Mouse (Mus musculus) midbrain, postnatal 0 days (tissue): ENCODE data around the gene Tars2. TPM values are rescaled to one million over a fixed set of nuclear protein-coding genes. Genes with fewer than 3 reads are reported as not detected.

Experiments
- ATAC-seq: fragments of 200-750 bp; cut with Nextera tagmentation; 2 replicates; pipeline ENCODE4 v1.8.0; 2017; ENCODE audit warnings: moderate number of reproducible peaks, mild to moderate bottlenecking, moderate TSS enrichment, moderate library complexity; ENCODE audit not compliant: low FRiP score
- DNase-seq: peaks from one replicate; pipeline ENCODE4 v3.0.0-alpha.2; 2015; ENCODE audit warnings: low spot score
- H3K27ac ChIP-seq: fragments of 300-500 bp; sonication (generic); 2 replicates; pipeline ENCODE4 v1.5.1; 2014; ENCODE audit warnings: low read depth, mild to moderate bottlenecking, low read length, mixed read lengths
- H3K27me3 ChIP-seq: fragments of 300-500 bp; sonication (generic); 2 replicates; pipeline ENCODE4 v1.6.1; 2014; ENCODE audit warnings: low read length, control low read depth, mixed read lengths; ENCODE audit not compliant: insufficient read depth
- H3K36me3 ChIP-seq: fragments of 300-500 bp; sonication (generic); 2 replicates; pipeline ENCODE4 v1.6.1; 2014; ENCODE audit warnings: low read length, control low read depth, mixed read lengths; ENCODE audit not compliant: insufficient read depth
- H3K4me1 ChIP-seq: fragments of 300-500 bp; sonication (generic); 2 replicates; pipeline ENCODE4 v1.6.1; 2014; ENCODE audit warnings: mild to moderate bottlenecking, control low read depth, antibody characterized with exemption, low read length, mixed read lengths; ENCODE audit not compliant: insufficient read depth
- H3K4me2 ChIP-seq: fragments of 300-500 bp; sonication (generic); 2 replicates; pipeline ENCODE4 v1.6.1; 2014; ENCODE audit warnings: low read depth, mild to moderate bottlenecking, low read length, mixed read lengths; ENCODE audit not compliant: poor library complexity, severe bottlenecking
- H3K4me3 ChIP-seq: fragments of 300-500 bp; sonication (generic); 2 replicates; pipeline ENCODE4 v1.5.1; 2014; ENCODE audit warnings: low read depth, mild to moderate bottlenecking, low read length, moderate library complexity
- H3K9ac ChIP-seq: fragments of 300-500 bp; sonication (generic); replicated peaks from 2 replicates; pipeline ENCODE4 v1.6.1; 2014; ENCODE audit warnings: mild to moderate bottlenecking, low read length, moderate library complexity, mixed read lengths; ENCODE audit not compliant: poor library complexity, severe bottlenecking
- H3K9me3 ChIP-seq: fragments of 300-500 bp; sonication (generic); 2 replicates; pipeline ENCODE4 v1.6.1; 2016; ENCODE audit warnings: low read length, control low read depth
- CTCF ChIP-seq: IDR thresholded peaks from 2 replicates; pipeline ENCODE4 v1.5.1; 2016; ENCODE audit warnings: antibody characterized with exemption, mild to moderate bottlenecking
- WGBS: fragments of 180-500 bp; shearing (Covaris S2); extraction: QIAGEN DNeasy Blood & Tissue Kit; methylation state at CpG from one replicate; pipeline ENCODE4 v1.1.7; 2014; 5-methylcytosine and 5-hydroxymethylcytosine counted together
- polyA plus RNA-seq: library from polyadenylated mRNA; unstranded; fragments of >200 nt; fragmentation: Nextera tagmentation; extraction: Ambion mirVana; gene quantifications from 2 replicates; pipeline ENCODE4 v1.2.1, GENCODE M21; 2015
- total RNA-seq: library from RNA; depleted of rRNA; stranded (reverse); fragments of >200 nt; gene quantifications from 2 replicates; pipeline ENCODE4 v1.2.3, GENCODE M21; 2014

Tars2 gene
- total and polyA plus RNA-seq, 2 experiments from 2014 or later, result 39.8 to 40.8 TPM

- Histone ChIP-seq H3K36me3 (peaks cover 70% of the 10 kb centered on the region), H3K27ac (no peak overlapping the region), H3K9ac (no peak overlapping the region), H3K27me3 (no peaks in the 10 kb centered on the region), H3K4me1 (no peaks in the 10 kb centered on the region), H3K4me3 (no peak overlapping the region), H3K4me2 (no peak overlapping the region), H3K9me3 (no peaks in the 10 kb centered on the region)
- WGBS, result 84% methylated on average over 8 of the region's 8 CpGs
- TF ChIP-seq CTCF, result no peak
- DNase-seq (no peak), ATAC-seq (no peak)
Measured at GRCm38 (mm10) chr3:95740406-95740805, 19.6 kb downstream of the Tars2 start.

GRCm38 (mm10) chr3:95739353-95740104 is 20.5 kb downstream of the Tars2 start, which contains the start of gene Ecm1:
TSS of gene Ecm1 (minus strand) at chr3:95739569.
- 0 out of 2 replicates have a peak within 1 kb of the TSS, but pooled peaks have one; percentile 5 for H3K9ac ChIP-seq
- no peaks in the 10 kb centered on the region for H3K27me3 ChIP-seq
- no peak within 1 kb of the TSS for H3K27ac ChIP-seq
- no peaks in the 10 kb centered on the region for H3K4me1 ChIP-seq
- no peak within 1 kb of the TSS for H3K4me3 ChIP-seq
- no peak within 1 kb of the TSS for H3K4me2 ChIP-seq
- H3K9me3 ChIP-seq, result no peaks in the 10 kb centered on the region
- peaks cover 61% of the 10 kb centered on the region for H3K36me3 ChIP-seq
- ATAC-seq (no peak), DNase-seq (no peak)
- TF ChIP-seq CTCF, result no peak
- WGBS, result 85% methylated on average over 7 of the region's 7 CpGs

GRCm38 (mm10) chr3:95735071-95735670 is 24.8 kb downstream of the Tars2 start:
- Histone ChIP-seq H3K9me3 (no peaks in the 10 kb centered on the region), H3K4me1 (no peaks in the 10 kb centered on the region), H3K9ac (no peak overlapping the region), H3K4me2 (no peak overlapping the region), H3K4me3 (no peak overlapping the region), H3K27ac (no peak overlapping the region), H3K36me3 (peaks cover 36% of the 10 kb centered on the region), H3K27me3 (no peaks in the 10 kb centered on the region)
- WGBS, result 92% methylated on average over 12 of the region's 12 CpGs
- no peak for TF ChIP-seq CTCF
- DNase-seq (no peak), ATAC-seq (no peak)

GRCm38 (mm10) chr3:95734092-95734702 is 25.8 kb downstream of the Tars2 start:
- Histone ChIP-seq H3K4me2 (no peak overlapping the region), H3K9me3 (no peaks in the 10 kb centered on the region), H3K36me3 (peaks cover 26% of the 10 kb centered on the region), H3K27ac (no peak overlapping the region), H3K4me3 (no peak overlapping the region), H3K9ac (no peak overlapping the region), H3K27me3 (no peaks in the 10 kb centered on the region), H3K4me1 (no peaks in the 10 kb centered on the region)
- TF ChIP-seq CTCF, result no peak
- WGBS, result 80% methylated on average over 13 of the region's 13 CpGs
- no peak for ATAC-seq
- DNase-seq, result no peak

- no peak for TF ChIP-seq CTCF
- peak; percentile 31 for DNase-seq
- 79% methylated on average over 11 of the region's 11 CpGs for WGBS
- no peaks in the 10 kb centered on the region for H3K9me3 ChIP-seq
- H3K4me3 ChIP-seq, result no peak overlapping the region
- no peaks in the 10 kb centered on the region for H3K4me1 ChIP-seq
- no peak overlapping the region for H3K9ac ChIP-seq
- peaks cover 21% of the 10 kb centered on the region; the same call in 1 of the 2 replicates for H3K36me3 ChIP-seq
- H3K4me2 ChIP-seq, result no peak overlapping the region
- no peak for ATAC-seq
- no peaks in the 10 kb centered on the region for H3K27me3 ChIP-seq
- no peak overlapping the region for H3K27ac ChIP-seq
Measured at GRCm38 (mm10) chr3:95732744-95733521, 27.1 kb downstream of the Tars2 start.
